Mouse (Mus musculus) bone marrow macrophage, adult 2 months (primary cell): ENCODE results near the gene Mybph. TPM values are rescaled to one million over a fixed set of nuclear protein-coding genes. Genes with fewer than 3 reads are reported as not detected.
"Not testable (repeated sequence)": the region's sequence is repeated elsewhere in the genome, so short reads cannot be mapped to it uniquely, and the experiment has no call there.

Source experiments
- H3K27ac ChIP-seq: 2 replicates; pipeline ENCODE4 v1.5.1; 2012; ENCODE audit warnings: low read depth, low read length; ENCODE audit not compliant: insufficient read depth
- H3K4me1 ChIP-seq: 2 replicates; pipeline ENCODE4 v1.6.1; 2012; ENCODE audit warnings: low read length; ENCODE audit not compliant: control insufficient read depth, insufficient read depth
- H3K4me3 ChIP-seq: 2 replicates; pipeline ENCODE4 v1.5.1; 2012; ENCODE audit warnings: mild to moderate bottlenecking, low read length, moderate library complexity; ENCODE audit not compliant: insufficient read depth
- CTCF ChIP-seq: IDR thresholded peaks from 2 replicates; pipeline ENCODE4 v1.5.1; 2012; ENCODE audit warnings: low read depth, mild to moderate bottlenecking, low read length, moderate library complexity
- POLR2A ChIP-seq: IDR thresholded peaks from 2 replicates; pipeline ENCODE4 v1.6.1; 2012; ENCODE audit warnings: mild to moderate bottlenecking, low read depth, low read length, borderline replicate concordance
- polyA plus RNA-seq: library from polyadenylated mRNA; stranded (reverse); fragments of >200 nt; gene quantifications from 2 replicates; pipeline ENCODE4 v1.2.4, GENCODE M21; 2012; ENCODE audit not compliant: missing spikeins, insufficient read depth, insufficient read length

Gene Mybph
- polyA plus RNA-seq, 1 experiment = not detected

- Histone ChIP-seq H3K4me1 (0 out of 2 replicates have a peak, but pooled peaks cover 3% of the 10 kb centered on the region), H3K27ac (no peak overlapping the region), H3K4me3 (no peak overlapping the region)
- TF ChIP-seq CTCF = no peak
- no peak for TF ChIP-seq POLR2A
Measured at GRCm38 (mm10) chr1:134240701-134241100, 47.5 kb downstream of the Mybph start.

DNA sequence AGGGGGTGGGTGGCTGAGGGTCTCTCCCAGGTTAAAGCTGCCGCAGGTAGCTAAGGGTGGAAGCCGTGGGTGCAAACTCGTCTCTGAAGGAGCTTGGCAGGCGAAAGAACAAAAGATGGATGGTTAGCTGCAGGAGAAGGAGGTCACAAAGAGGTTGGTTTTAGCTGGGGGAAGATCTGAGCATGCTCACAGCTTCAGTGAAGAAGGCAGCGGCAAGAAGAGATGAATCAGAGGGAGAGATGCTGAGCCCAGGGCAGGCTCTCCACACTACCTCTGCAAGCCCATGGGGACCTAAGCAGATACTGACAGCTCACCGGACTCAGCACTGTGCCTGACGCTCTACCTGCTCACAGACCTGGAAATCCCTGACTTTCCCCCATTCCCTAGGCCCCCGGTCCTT lies 48.0 kb downstream of the Mybph start:
- 0 out of 2 replicates have a peak, but pooled peaks cover 3% of the 10 kb centered on the region for H3K4me1 ChIP-seq
- TF ChIP-seq CTCF (no peak), POLR2A (no peak)
- H3K27ac ChIP-seq = no peak overlapping the region
- H3K4me3 ChIP-seq = no peak overlapping the region

DNA sequence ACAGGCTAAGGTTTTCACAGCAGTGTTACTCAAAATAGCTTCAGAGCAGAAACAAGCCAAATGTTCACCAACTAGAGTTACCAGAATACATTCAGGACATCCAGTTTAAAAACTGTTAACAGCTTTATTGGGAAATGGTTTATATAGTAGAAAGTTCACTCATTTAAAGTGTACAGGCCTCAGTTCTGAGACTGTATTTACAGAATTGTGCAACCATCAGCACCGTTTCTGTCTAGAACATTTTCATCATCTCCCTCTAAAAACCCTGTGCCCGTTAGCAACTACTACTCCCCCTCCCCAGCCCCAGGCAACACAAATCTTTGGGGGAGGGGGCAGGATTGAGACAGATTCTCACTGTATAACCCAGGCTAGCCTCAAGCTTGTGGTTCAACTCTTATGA lies 49.0 kb downstream of the Mybph start:
- TF ChIP-seq POLR2A (no peak), CTCF (no peak)
- H3K4me3 ChIP-seq = no peak overlapping the region
- H3K27ac ChIP-seq = no peak overlapping the region
- 0 out of 2 replicates have a peak, but pooled peaks cover 3% of the 10 kb centered on the region for H3K4me1 ChIP-seq

DNA sequence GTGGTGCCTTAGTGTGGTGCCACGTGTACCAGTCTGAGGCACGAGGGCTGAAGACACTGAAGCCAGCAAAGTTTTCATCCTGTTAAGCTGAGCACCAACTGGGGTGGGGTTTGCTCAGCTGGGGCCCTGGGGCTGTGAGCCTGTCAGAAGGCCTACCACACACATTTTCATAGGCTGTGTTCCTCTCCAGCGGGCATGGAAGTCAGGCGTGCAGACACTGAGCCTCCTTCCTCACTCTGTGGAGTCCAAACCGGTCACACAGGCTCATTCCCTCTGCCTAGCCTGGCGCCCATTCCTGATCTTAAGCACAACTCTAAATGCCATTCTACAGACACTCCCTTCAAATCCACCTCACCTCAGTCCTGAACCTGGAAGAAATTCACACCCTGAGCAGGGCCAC lies 50.3 kb downstream of the Mybph start:
- Histone ChIP-seq H3K27ac (no peak overlapping the region), H3K4me3 (no peak overlapping the region), H3K4me1 (0 out of 2 replicates have a peak, but pooled peaks cover 3% of the 10 kb centered on the region)
- TF ChIP-seq POLR2A = no peak
- TF ChIP-seq CTCF = no peak

GRCm38 (mm10) chr1:134243948-134244914 lies 51.0 kb downstream of the Mybph start:
- TF ChIP-seq POLR2A (no peak), CTCF (peak; percentile 43)
- 0 out of 2 replicates have a peak, but pooled peaks cover 3% of the 10 kb centered on the region for H3K4me1 ChIP-seq

GRCm38 (mm10) chr1:134245004-134245717 lies 51.9 kb downstream of the Mybph start:
- H3K4me1 ChIP-seq = 0 out of 2 replicates have a peak, but pooled peaks cover 3% of the 10 kb centered on the region
- H3K27ac ChIP-seq = no peak overlapping the region
- TF ChIP-seq POLR2A = no peak
- no peak for TF ChIP-seq CTCF
- no peak overlapping the region for H3K4me3 ChIP-seq

More at GRCm38 (mm10) chr1:134243948-134244914, 51.0 kb downstream of the Mybph start:
- H3K4me3 ChIP-seq = no peak overlapping the region
- no peak overlapping the region for H3K27ac ChIP-seq

- Histone ChIP-seq H3K27ac (no peak overlapping the region), H3K4me3 (no peak overlapping the region), H3K4me1 (0 out of 2 replicates have a peak, but pooled peaks cover 3% of the 10 kb centered on the region)
- TF ChIP-seq POLR2A = no peak
- no peak for TF ChIP-seq CTCF
Measured at GRCm38 (mm10) chr1:134246590-134246989, 53.3 kb downstream of the Mybph start.

DNA sequence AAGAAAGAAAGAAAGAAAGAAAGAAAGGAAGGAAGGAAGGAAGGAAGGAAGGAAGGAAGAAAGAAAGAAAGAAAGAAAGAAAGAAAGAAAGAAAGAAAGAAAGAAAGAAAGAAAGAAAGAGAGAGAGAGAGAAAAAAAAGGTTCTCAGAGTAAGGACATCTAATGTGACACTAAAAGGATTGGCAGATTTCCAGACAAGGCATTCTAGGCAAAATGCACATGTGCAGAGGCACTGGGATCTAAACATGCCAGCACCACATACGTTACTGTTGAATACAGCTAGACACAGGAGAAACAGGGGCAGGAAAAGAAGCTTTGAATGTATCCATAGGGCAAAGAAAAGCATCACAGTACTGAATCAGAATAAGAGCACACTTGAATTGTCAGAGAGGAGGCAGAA lies 56.4 kb downstream of the Mybph start:
- H3K4me1 ChIP-seq, H3K27ac ChIP-seq, H3K4me3 ChIP-seq: not testable (repeated sequence)

Other genes with a start within 250 kb of the Mybph start
- not detected in 2 replicates for gene Fmod, start 156.2 kb upstream of the Mybph start, polyA plus RNA-seq
- 52.4 and 54.4 TPM in 2 replicates for gene Btg2, start 114.3 kb upstream of the Mybph start, polyA plus RNA-seq
- not detected in 2 replicates for gene Chit1, start 82.2 kb upstream of the Mybph start, polyA plus RNA-seq
- not detected in 2 replicates for gene Chil1, start 11.3 kb upstream of the Mybph start, polyA plus RNA-seq
- gene Adora1, start 42.0 kb downstream of the Mybph start, polyA plus RNA-seq = not detected in 2 replicates
- not detected in 2 replicates for gene Myog, start 96.5 kb downstream of the Mybph start, polyA plus RNA-seq
- gene Ppfia4, start 139.5 kb downstream of the Mybph start, polyA plus RNA-seq = 28.4 and 32.9 TPM in 2 replicates
- gene Tmem183a, start 168.5 kb downstream of the Mybph start, polyA plus RNA-seq = 36.6 and 39.4 TPM in 2 replicates
- not detected in 2 replicates for gene 4933406M09Rik, start 192.5 kb downstream of the Mybph start, polyA plus RNA-seq
- 74.6 and 81.3 TPM in 2 replicates for gene Cyb5r1, start 212.1 kb downstream of the Mybph start, polyA plus RNA-seq
- gene Adipor1, start 221.9 kb downstream of the Mybph start, polyA plus RNA-seq = 202 and 213 TPM in 2 replicates